Mouse (Mus musculus): ENCODE data around the gene Nsmce3. TPM values are rescaled to one million over a fixed set of nuclear protein-coding genes. Genes with fewer than 3 reads are reported as not detected.
A peak's percentile ranks its signal among the peaks of the same experiment; 100 is the strongest.

Nsmce3 gene
- total RNA-seq, 2 experiments from 2014 or later = 3.1 to 3.3 TPM

- no peak for DNase-seq
Measured at GRCm38 (mm10) chr7:64862978-64863377, 9.8 kb downstream of the Nsmce3 start.

- DNase-seq = no peak
Measured at GRCm38 (mm10) chr7:64856526-64857082, 16.2 kb downstream of the Nsmce3 start.

GRCm38 (mm10) chr7:64855976-64856375 is 16.8 kb downstream of the Nsmce3 start:
- DNase-seq = no peak

- DNase-seq = no peak
Measured at GRCm38 (mm10) chr7:64855389-64855927, 17.3 kb downstream of the Nsmce3 start.

GRCm38 (mm10) chr7:64850791-64851190 is 22.0 kb downstream of the Nsmce3 start:
- no peak for DNase-seq

GRCm38 (mm10) chr7:64847366-64847899 is 25.4 kb downstream of the Nsmce3 start:
- DNase-seq = no peak

- DNase-seq = peak in 1 of 2 experiments; percentile 21
Measured at GRCm38 (mm10) chr7:64846061-64846460, 26.7 kb downstream of the Nsmce3 start.

- DNase-seq = peak in 1 of 2 experiments; percentile 5
Measured at GRCm38 (mm10) chr7:64840946-64841659, 31.7 kb downstream of the Nsmce3 start.

GRCm38 (mm10) chr7:64840576-64840895 is 32.3 kb downstream of the Nsmce3 start:
- DNase-seq = no peak

- DNase-seq = peak; percentile 40 to 63
Measured at GRCm38 (mm10) chr7:64839801-64840575, 32.8 kb downstream of the Nsmce3 start.

GRCm38 (mm10) chr7:64839281-64839680 is 33.5 kb downstream of the Nsmce3 start:
- no peak for DNase-seq

GRCm38 (mm10) chr7:64830214-64830995 is 42.4 kb downstream of the Nsmce3 start:
- DNase-seq = no peak

- DNase-seq = no peak
Measured at GRCm38 (mm10) chr7:64821081-64821480, 51.7 kb downstream of the Nsmce3 start.

- no peak for DNase-seq
Measured at GRCm38 (mm10) chr7:64819683-64820082, 53.1 kb downstream of the Nsmce3 start.
